Mouse (Mus musculus): ENCODE measurements around the gene Katnal1. TPM values are rescaled to one million over a fixed set of nuclear protein-coding genes. Genes with fewer than 3 reads are reported as not detected.

Gene Katnal1
- total RNA-seq, 2 experiments from 2014 or later, result 5.5 to 12.2 TPM

Other genes with a start within 250 kb of the Katnal1 start
- gene Gm42791, start 65.8 kb upstream of the Katnal1 start, total RNA-seq (2021), result 1 to 10 TPM; 3.6 to 4.7 TPM